Mouse (Mus musculus) G1E (cell line): ENCODE data around the gene Esyt1.

ENCODE experiments used
- CTCF ChIP-seq: IDR thresholded peaks from 2 replicates; pipeline ENCODE4 v1.5.1; 2012; ENCODE audit warnings: low read depth, low read length, inconsistent platforms, mixed read lengths
- GATA1 ChIP-seq: IDR thresholded peaks from 2 replicates; pipeline ENCODE4 v1.6.1; 2012; ENCODE audit warnings: borderline replicate concordance, low read length, inconsistent platforms, mixed read lengths
- POLR2AphosphoS5 ChIP-seq: IDR thresholded peaks from 2 replicates; pipeline ENCODE4 v1.6.1; 2012; ENCODE audit warnings: low read depth, low read length, inconsistent platforms; ENCODE audit not compliant: insufficient replicate concordance

DNA sequence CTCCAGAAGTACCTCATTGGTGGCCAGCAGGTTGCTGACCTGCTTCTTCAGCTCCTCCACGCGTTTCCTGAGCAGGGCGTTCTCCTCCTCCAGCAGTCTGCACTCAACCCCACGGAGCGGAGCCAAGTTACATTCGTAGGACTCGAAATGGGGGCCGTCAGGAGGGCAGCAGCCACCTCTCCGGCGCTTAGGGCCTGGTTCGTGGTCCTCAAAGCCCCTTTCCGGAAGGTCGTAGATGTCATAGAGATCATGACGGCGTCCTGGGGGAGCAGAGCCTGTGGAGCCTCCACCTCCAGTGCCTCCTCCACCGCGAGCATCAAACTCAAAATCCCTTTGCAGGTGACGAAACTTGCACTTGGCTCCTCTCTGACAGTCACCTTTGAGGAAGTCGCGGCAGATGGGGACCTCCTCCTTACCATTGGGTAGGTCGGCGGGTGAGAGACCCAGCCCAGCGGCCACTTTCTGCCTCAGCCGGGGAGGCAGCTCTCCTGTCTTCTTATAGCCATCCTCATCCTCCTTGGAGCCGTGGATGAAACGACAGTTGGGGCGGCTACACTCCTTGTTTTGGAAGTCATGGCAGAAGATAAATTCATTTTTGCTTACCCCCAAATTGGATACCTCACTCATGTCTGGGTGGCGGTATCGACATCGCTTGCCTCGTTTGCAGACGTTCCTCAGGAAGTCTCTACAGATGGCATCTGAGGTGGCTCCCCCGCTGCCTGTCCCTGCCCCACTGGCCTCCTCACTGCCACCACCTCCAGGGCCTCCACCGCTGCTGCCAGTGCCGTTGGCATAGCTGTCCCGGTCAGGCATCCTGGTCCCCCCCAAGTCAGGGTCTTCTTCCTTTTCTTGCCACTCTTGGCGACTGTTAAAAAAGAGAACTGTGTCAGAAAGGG, 19.3 kb upstream of the Esyt1 start:
- TF ChIP-seq GATA1 = no peak
- no peak for TF ChIP-seq CTCF
- TF ChIP-seq POLR2AphosphoS5 = no peak
